Mouse (Mus musculus) myocyte (in vitro differentiated cells): ENCODE data around the gene Dnaaf1. TPM values are rescaled to one million over a fixed set of nuclear protein-coding genes. Genes with fewer than 3 reads are reported as not detected.

Source experiments
- H3K27me3 ChIP-seq: one replicate; pipeline ENCODE4 v1.6.1; 2011; ENCODE audit not compliant: control insufficient read depth, insufficient read depth, insufficient read length
- H3K36me3 ChIP-seq: one replicate; pipeline ENCODE4 v1.6.1; 2011; ENCODE audit not compliant: control insufficient read depth, insufficient read depth
- H3K4me2 ChIP-seq: one replicate; pipeline ENCODE4 v1.6.1; 2011; ENCODE audit warnings: low read depth, control low read depth
- H3K4me3 ChIP-seq: one replicate; pipeline ENCODE4 v1.5.1; 2011; ENCODE audit warnings: mild to moderate bottlenecking, control low read depth, moderate library complexity
- H3K79me2 ChIP-seq: one replicate; pipeline ENCODE4 v1.6.1; 2011; ENCODE audit not compliant: control insufficient read depth, insufficient read depth
- H3ac ChIP-seq: one replicate; pipeline ENCODE4 v1.6.1; 2011; ENCODE audit not compliant: control insufficient read depth, insufficient read length
- CEBPB ChIP-seq: IDR thresholded peaks from 2 replicates; pipeline ENCODE4 v1.6.1; 2011; ENCODE audit warnings: mild to moderate bottlenecking, moderate library complexity; ENCODE audit not compliant: poor library complexity, insufficient read depth, severe bottlenecking
- E2F4 ChIP-seq: IDR thresholded peaks from one replicate; pipeline ENCODE4 v1.6.1; 2011; ENCODE audit warnings: mild to moderate bottlenecking, control low read depth, moderate library complexity; ENCODE audit not compliant: insufficient read depth
- MAX ChIP-seq: IDR thresholded peaks from one replicate; pipeline ENCODE4 v1.6.1; 2011; ENCODE audit warnings: low read depth, mild to moderate bottlenecking, control low read depth
- MYOD1 ChIP-seq, 3 experiments: IDR thresholded peaks; one replicate each; pipeline ENCODE4 v1.6.1; 2011; ENCODE audit warnings: control low read depth in 2 of 3, low read depth in 2 of 3, mild to moderate bottlenecking in 2 of 3, moderate library complexity in 1 of 3; ENCODE audit not compliant: insufficient read length in 2 of 3, control insufficient read depth in 1 of 3
- MYOG ChIP-seq, 3 experiments: IDR thresholded peaks; one replicate each; pipeline ENCODE4 v1.6.1; 2011; ENCODE audit warnings: control low read depth in 2 of 3, low read depth in 2 of 3, mild to moderate bottlenecking in 2 of 3; ENCODE audit not compliant: insufficient read length in 2 of 3, control insufficient read depth in 1 of 3, insufficient read depth in 1 of 3
- POLR2A ChIP-seq: IDR thresholded peaks from one replicate; pipeline ENCODE4 v1.6.1; 2011; ENCODE audit warnings: low read depth, mild to moderate bottlenecking, control low read depth, moderate library complexity; ENCODE audit not compliant: insufficient read length
- POLR2AphosphoS2 ChIP-seq: IDR thresholded peaks from one replicate; pipeline ENCODE4 v1.6.1; 2011; ENCODE audit warnings: low read depth, control low read depth; ENCODE audit not compliant: insufficient read length
- REST ChIP-seq: IDR thresholded peaks from one replicate; pipeline ENCODE4 v1.6.1; 2011; ENCODE audit warnings: mild to moderate bottlenecking, control low read depth, moderate library complexity; ENCODE audit not compliant: insufficient read depth, insufficient read length
- SRF ChIP-seq: IDR thresholded peaks from one replicate; pipeline ENCODE4 v1.6.1; 2011; ENCODE audit warnings: low read depth; ENCODE audit not compliant: control insufficient read depth, insufficient read length
- TCF12 ChIP-seq: IDR thresholded peaks from one replicate; pipeline ENCODE4 v1.6.1; 2011; ENCODE audit warnings: mild to moderate bottlenecking, control low read depth; ENCODE audit not compliant: poor library complexity, insufficient read depth, severe bottlenecking
- TCF3 ChIP-seq: IDR thresholded peaks from one replicate; pipeline ENCODE4 v1.6.1; 2011; ENCODE audit warnings: low read depth, control low read depth; ENCODE audit not compliant: insufficient read length
- USF1 ChIP-seq: IDR thresholded peaks from one replicate; pipeline ENCODE4 v1.6.1; 2011; ENCODE audit warnings: low read depth, mild to moderate bottlenecking, control low read depth, moderate library complexity
- polyA plus RNA-seq: library from polyadenylated mRNA; unstranded; fragments of >200 nt; fragmentation: generic; extraction: Trizol; gene quantifications from one replicate; pipeline ENCODE4 v1.2.1, GENCODE M21; 2012; ENCODE audit warnings: missing spikeins

Gene Dnaaf1
- polyA plus RNA-seq, 1 experiment = 0.01 TPM

GRCm38 (mm10) chr8:119580441-119581161 lies 5.6 kb downstream of the Dnaaf1 start:
- H3K79me2 ChIP-seq = no peaks in the 10 kb centered on the region
- TF ChIP-seq USF1 (no peak), TCF3 (no peak), POLR2A (no peak), MAX (no peak), MYOD1 (IDR thresholded peaks at IDR 0.05; ENCODE audit: control insufficient read depth in 1 of 3, insufficient read length in 2 of 3, low read depth in 2 of 3) (no peak), SRF (no peak), POLR2AphosphoS2 (no peak), REST (no peak)
- H3K36me3 ChIP-seq = no peaks in the 10 kb centered on the region
- H3K27me3 ChIP-seq = peaks cover 68% of the 10 kb centered on the region
- no peak overlapping the region for H3K4me3 ChIP-seq
- H3ac ChIP-seq = no peak overlapping the region
- no peak overlapping the region for H3K4me2 ChIP-seq

- Histone ChIP-seq H3K4me2 (no peak overlapping the region), H3K36me3 (no peaks in the 10 kb centered on the region), H3ac (no peak overlapping the region), H3K4me3 (no peak overlapping the region), H3K79me2 (no peaks in the 10 kb centered on the region), H3K27me3 (peaks cover 26% of the 10 kb centered on the region)
- no peak for TF ChIP-seq USF1
- TF ChIP-seq MAX = no peak
- no peak for TF ChIP-seq POLR2A
- no peak for TF ChIP-seq MYOG (IDR thresholded peaks at IDR 0.05; ENCODE audit: control insufficient read depth in 1 of 3, insufficient read depth in 1 of 3, insufficient read length in 2 of 3, low read depth in 2 of 3)
- no peak for TF ChIP-seq REST
- no peak for TF ChIP-seq TCF3
- no peak for TF ChIP-seq E2F4
- no peak for TF ChIP-seq SRF
- TF ChIP-seq CEBPB = no peak
- no peak for TF ChIP-seq TCF12
- TF ChIP-seq MYOD1 (IDR thresholded peaks at IDR 0.05; ENCODE audit: control insufficient read depth in 1 of 3, insufficient read length in 2 of 3, low read depth in 2 of 3) = no peak
- no peak for TF ChIP-seq POLR2AphosphoS2
Observed at GRCm38 (mm10) chr8:119585901-119586300, 10.9 kb downstream of the Dnaaf1 start.

GRCm38 (mm10) chr8:119588321-119588720 lies 13.3 kb downstream of the Dnaaf1 start:
- H3K4me2 ChIP-seq = no peak overlapping the region
- no peaks in the 10 kb centered on the region for H3K36me3 ChIP-seq
- H3K4me3 ChIP-seq = no peak overlapping the region
- H3ac ChIP-seq = no peak overlapping the region
- peaks cover 6% of the 10 kb centered on the region for H3K27me3 ChIP-seq
- TF ChIP-seq CEBPB (no peak), MAX (no peak), SRF (no peak), MYOG (IDR thresholded peaks at IDR 0.05; ENCODE audit: control insufficient read depth in 1 of 3, insufficient read depth in 1 of 3, insufficient read length in 2 of 3, low read depth in 2 of 3) (no peak), POLR2A (no peak), REST (no peak), E2F4 (no peak), MYOD1 (IDR thresholded peaks at IDR 0.05; ENCODE audit: control insufficient read depth in 1 of 3, insufficient read length in 2 of 3, low read depth in 2 of 3) (no peak), TCF3 (no peak)
- H3K79me2 ChIP-seq = no peaks in the 10 kb centered on the region

- H3K36me3 ChIP-seq = no peaks in the 10 kb centered on the region
- no peak for TF ChIP-seq POLR2A
- peaks cover 6% of the 10 kb centered on the region for H3K27me3 ChIP-seq
- H3K79me2 ChIP-seq = no peaks in the 10 kb centered on the region
- no peak overlapping the region for H3K4me2 ChIP-seq
- H3ac ChIP-seq = no peak overlapping the region
- no peak overlapping the region for H3K4me3 ChIP-seq
Observed at GRCm38 (mm10) chr8:119588844-119589243, 13.8 kb downstream of the Dnaaf1 start.

- TF ChIP-seq USF1 = no peak
- no peak for TF ChIP-seq MYOD1 (IDR thresholded peaks at IDR 0.05; ENCODE audit: control insufficient read depth in 1 of 3, insufficient read length in 2 of 3, low read depth in 2 of 3)
- no peak for TF ChIP-seq POLR2AphosphoS2
- TF ChIP-seq REST = no peak
- TF ChIP-seq E2F4 = no peak
- no peak for TF ChIP-seq MAX
- TF ChIP-seq TCF3 = no peak
- no peak for TF ChIP-seq MYOG (IDR thresholded peaks at IDR 0.05; ENCODE audit: control insufficient read depth in 1 of 3, insufficient read depth in 1 of 3, insufficient read length in 2 of 3, low read depth in 2 of 3)
- no peak for TF ChIP-seq SRF
- no peak for TF ChIP-seq POLR2A
- TF ChIP-seq CEBPB = no peak
- TF ChIP-seq TCF12 = no peak
- Histone ChIP-seq H3K4me2 (no peak overlapping the region), H3K79me2 (no peaks in the 10 kb centered on the region)
Observed at GRCm38 (mm10) chr8:119590348-119590747, 15.3 kb downstream of the Dnaaf1 start.

More at GRCm38 (mm10) chr8:119590348-119590747, 15.3 kb downstream of the Dnaaf1 start:
- no peak overlapping the region for H3ac ChIP-seq
- no peak overlapping the region for H3K4me3 ChIP-seq
- H3K27me3 ChIP-seq = peaks cover 6% of the 10 kb centered on the region
- H3K36me3 ChIP-seq = no peaks in the 10 kb centered on the region
